Mouse (Mus musculus): Measurements from ENCODE around the gene Crocc2. TPM values are rescaled to one million over a fixed set of nuclear protein-coding genes. Genes with fewer than 3 reads are reported as not detected.

Crocc2 gene
- total and polyA plus RNA-seq, 3 experiments: not detected

- in situ Hi-C loops (cut with MboI; ENCODE audit: low pct_ligation_motif_present, low pct_unique_long_range_greater_than_20kb, low sequenced_read_pairs) (loop anchor here (10.0 kb wide), 1 partner anchor 59 kb away; no protein-coding TSS in a partner anchor), dilution Hi-C loops (cut with MboI; ENCODE audit: extremely low pct_ligation_motif_present, extremely low pct_unique_long_range_greater_than_20kb, low sequenced_read_pairs) (no loop called here)
- Histone ChIP-seq H3K79me2 (replicated peaks; ENCODE audit: control insufficient read depth, extremely low read depth, insufficient read depth, poor library complexity, severe bottlenecking) (no peaks in the 10 kb centered on the region), H3K4me3 (replicated peaks in 1 of 3; ENCODE audit: low read depth in 2 of 3, low read length in 2 of 3, poor library complexity in 1 of 3) (no peak overlapping the region), H3K36me3 (replicated peaks in 1 of 2; ENCODE audit: control insufficient read depth in 1 of 2, insufficient read depth in 1 of 2, low read length in 1 of 2) (no peaks in the 10 kb centered on the region), H3K4me2 (ENCODE audit: insufficient read depth, low read depth, poor library complexity, severe bottlenecking) (no peak overlapping the region), H3K27me3 (replicated peaks) (peaks cover 90% of the 10 kb centered on the region), H3K9me3 (replicated peaks; ENCODE audit: low read length) (no peaks in the 10 kb centered on the region), H3K4me1 (ENCODE audit: control insufficient read depth in 1 of 2, insufficient read depth in 2 of 2) (no peaks in the 10 kb centered on the region), H3K9ac (ENCODE audit: insufficient read depth, low read depth) (no peak overlapping the region), H3K27ac (ENCODE audit: insufficient read depth, low read depth) (no peak overlapping the region)
- TF ChIP-seq ZC3H11A (IDR thresholded peaks at IDR 0.05; ENCODE audit: low read depth, low read length) (no peak), SIN3A (IDR thresholded peaks at IDR 0.05; ENCODE audit: low read length) (no peak)
- DNase-seq (ENCODE audit: extremely low read depth): no peak
Observed at GRCm38 (mm10) chr1:93225731-93226520, 57.4 kb downstream of the Crocc2 start.

DNA sequence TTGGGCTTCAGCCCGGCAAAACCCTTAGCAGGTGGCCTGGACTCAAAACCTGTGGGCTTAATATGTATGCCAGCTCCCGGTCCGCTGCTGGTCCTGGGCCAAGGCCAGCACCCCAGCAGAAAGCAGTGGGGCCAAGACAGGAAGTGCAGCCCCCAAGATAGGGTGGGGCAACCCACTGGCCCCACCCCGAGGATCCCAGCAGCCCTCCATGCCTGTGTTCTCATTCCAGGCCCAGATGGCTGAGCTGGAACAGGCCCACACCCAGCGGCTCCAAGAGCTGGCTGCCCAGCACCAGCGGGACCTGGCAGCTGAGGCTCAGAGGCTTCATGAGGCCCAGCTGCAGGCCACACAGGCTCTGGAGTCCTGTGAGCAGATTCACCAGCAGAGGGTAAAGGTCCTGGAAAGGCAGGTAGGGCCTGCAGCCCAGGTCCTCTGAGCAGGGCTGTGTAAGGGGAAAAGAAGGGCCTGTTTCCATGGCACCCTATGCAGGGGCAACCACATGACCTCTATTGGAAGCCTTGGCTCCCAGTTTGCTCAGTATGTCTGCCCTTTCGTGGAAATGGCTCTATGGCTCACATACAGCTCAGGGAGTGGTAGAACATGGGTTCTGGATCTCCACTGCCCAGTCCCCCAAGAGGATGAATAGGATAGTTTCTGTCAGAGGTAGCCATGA lies 58.9 kb downstream of the Crocc2 start:
- in situ Hi-C loops (cut with MboI; ENCODE audit: low pct_ligation_motif_present, low pct_unique_long_range_greater_than_20kb, low sequenced_read_pairs) (loop anchor here (10.0 kb wide), 1 partner anchor 57 kb away; no protein-coding TSS in a partner anchor), dilution Hi-C loops (cut with MboI; ENCODE audit: extremely low pct_ligation_motif_present, extremely low pct_unique_long_range_greater_than_20kb, low sequenced_read_pairs) (no loop called here)
- no peak for TF ChIP-seq NRF1 (IDR thresholded peaks at IDR 0.05; ENCODE audit: low read depth, low read length)
- TF ChIP-seq MAX (IDR thresholded peaks at IDR 0.05; ENCODE audit: low read length): no peak
- no peak for TF ChIP-seq KAT2A (IDR thresholded peaks at IDR 0.05; ENCODE audit: insufficient replicate concordance, low read length)
- TF ChIP-seq MAZ (IDR thresholded peaks at IDR 0.05; ENCODE audit: low read depth, low read length): no peak
- TF ChIP-seq UBTF (IDR thresholded peaks at IDR 0.05; ENCODE audit: low read depth, low read length): no peak
- TF ChIP-seq JUND (conservative IDR thresholded peaks at IDR 0.05; ENCODE audit: low read depth, low read length): no peak
- no peak for TF ChIP-seq MEF2A (IDR thresholded peaks at IDR 0.05; ENCODE audit: borderline replicate concordance, low read depth, low read length)
- TF ChIP-seq GABPA (IDR thresholded peaks at IDR 0.05; ENCODE audit: insufficient replicate concordance, low read depth, low read length): no peak
- no peak for TF ChIP-seq MAFK (IDR thresholded peaks at IDR 0.05; ENCODE audit: insufficient replicate concordance, low read length)
- TF ChIP-seq ETS1 (conservative IDR thresholded peaks at IDR 0.05; ENCODE audit: low read depth, low read length): no peak
- no peak for TF ChIP-seq POLR2AphosphoS2 (IDR thresholded peaks at IDR 0.05; ENCODE audit: low read depth, low read length)
- no peak for TF ChIP-seq ZNF384 (IDR thresholded peaks at IDR 0.05; ENCODE audit: low read depth, low read length)
- no peak for TF ChIP-seq ZKSCAN1 (IDR thresholded peaks at IDR 0.05; ENCODE audit: borderline replicate concordance, low read depth, low read length)
- TF ChIP-seq ELF1 (IDR thresholded peaks at IDR 0.05; ENCODE audit: low read depth, low read length): no peak
- no peak for TF ChIP-seq JUN (IDR thresholded peaks at IDR 0.05; ENCODE audit: insufficient read depth, low read depth, low read length)
- TF ChIP-seq USF1 (IDR thresholded peaks at IDR 0.05; ENCODE audit: low read depth, low read length): no peak
- no peak for TF ChIP-seq SIN3A (IDR thresholded peaks at IDR 0.05; ENCODE audit: low read length)
- no peak for TF ChIP-seq USF2 (conservative IDR thresholded peaks at IDR 0.05; ENCODE audit: low read depth, low read length)
- Histone ChIP-seq H3K9me3 (replicated peaks; ENCODE audit: low read length) (no peaks in the 10 kb centered on the region), H3K27ac (ENCODE audit: insufficient read depth, low read depth) (no peak overlapping the region), H3K79me2 (replicated peaks; ENCODE audit: control insufficient read depth, extremely low read depth, insufficient read depth, poor library complexity, severe bottlenecking) (no peaks in the 10 kb centered on the region), H3K36me3 (replicated peaks in 1 of 2; ENCODE audit: control insufficient read depth in 1 of 2, insufficient read depth in 1 of 2, low read length in 1 of 2) (no peaks in the 10 kb centered on the region), H3K9ac (ENCODE audit: insufficient read depth, low read depth) (no peak overlapping the region), H3K4me2 (ENCODE audit: insufficient read depth, low read depth, poor library complexity, severe bottlenecking) (no peak overlapping the region), H3K27me3 (replicated peaks) (peaks cover 92% of the 10 kb centered on the region), H3K4me1 (ENCODE audit: control insufficient read depth in 1 of 2, insufficient read depth in 2 of 2) (no peaks in the 10 kb centered on the region), H3K4me3 (replicated peaks in 1 of 3; ENCODE audit: low read depth in 2 of 3, low read length in 2 of 3, poor library complexity in 1 of 3) (no peak overlapping the region)
- no peak for DNase-seq (ENCODE audit: extremely low read depth)
